Mouse (Mus musculus) kidney, adult 2 months (tissue): ENCODE data around the gene Dpy19l1. TPM values are rescaled to one million over a fixed set of nuclear protein-coding genes. Genes with fewer than 3 reads are reported as not detected.

ENCODE experiments used
- DNase-seq: peaks from one replicate; pipeline ENCODE4 v3.0.0; 2021
- H3K27ac ChIP-seq: fragments of 200-500 bp; 2 replicates; pipeline ENCODE4 v1.5.1; 2012; ENCODE audit warnings: low read depth, low read length, control low read depth, inconsistent platforms; ENCODE audit not compliant: insufficient read depth
- H3K27me3 ChIP-seq: fragments of 200-500 bp; replicated peaks from 2 replicates; pipeline ENCODE4 v1.6.1; 2012; ENCODE audit warnings: mild to moderate bottlenecking, moderate library complexity, low read length, inconsistent platforms; ENCODE audit not compliant: control insufficient read depth, insufficient read depth
- H3K36me3 ChIP-seq: fragments of 200-500 bp; 2 replicates; pipeline ENCODE4 v1.6.1; 2012; ENCODE audit warnings: mild to moderate bottlenecking, moderate library complexity, low read length, inconsistent platforms; ENCODE audit not compliant: control insufficient read depth, insufficient read depth
- H3K4me1 ChIP-seq: fragments of 200-500 bp; 2 replicates; pipeline ENCODE4 v1.6.1; 2011; ENCODE audit warnings: low read length; ENCODE audit not compliant: control insufficient read depth, insufficient read depth
- H3K4me3 ChIP-seq: fragments of 200-500 bp; 2 replicates; pipeline ENCODE4 v1.5.1; 2011; ENCODE audit warnings: mild to moderate bottlenecking, low read depth, low read length, control low read depth; ENCODE audit not compliant: insufficient read depth
- CTCF ChIP-seq: fragments of 200-500 bp; conservative IDR thresholded peaks from 2 replicates; pipeline ENCODE4 v1.5.1; 2011; ENCODE audit warnings: low read depth, mild to moderate bottlenecking, control low read depth, low read length, moderate library complexity, mixed read lengths; ENCODE audit not compliant: insufficient read depth, insufficient read length
- POLR2A ChIP-seq: fragments of 200-500 bp; IDR thresholded peaks from one replicate; pipeline ENCODE4 v1.6.1; 2011; ENCODE audit warnings: low read depth, low read length, control low read depth
- WGBS: fragments of 180-500 bp; shearing (Covaris S2); methylation state at CpG from one replicate; pipeline ENCODE4 v1.1.7; 2018; 5-methylcytosine and 5-hydroxymethylcytosine counted together
- polyA plus RNA-seq: library from polyadenylated mRNA; depleted of rRNA; stranded (reverse); fragments of >200 nt; gene quantifications from 2 replicates; pipeline ENCODE4 v1.2.3, GENCODE M21; 2012; rRNA removed

Dpy19l1 gene
- 4.3 and 5.5 TPM in 2 replicates for polyA plus RNA-seq

GRCm38 (mm10) chr9:24503067-24503857, at the start of gene Dpy19l1:
Gene Dpy19l1, minus strand, starts transcription at chr9:24503140.
- H3K4me3 ChIP-seq, result peak within 1 kb of the TSS; percentile 83
- peak within 1 kb of the TSS; percentile 39; the same call in 1 of the 2 replicates for H3K27ac ChIP-seq
- no peaks in the 10 kb centered on the region for H3K36me3 ChIP-seq
- TF ChIP-seq CTCF, result peak; percentile 27; the same call in 1 of the 2 replicates
- TF ChIP-seq POLR2A, result peak; percentile 39
- no peaks in the 10 kb centered on the region; the same call in 1 of the 2 replicates for H3K4me1 ChIP-seq
- DNase-seq, result peak; percentile 97
- H3K27me3 ChIP-seq, result no peaks in the 10 kb centered on the region
- under 1% methylated on average over 98 of the region's 99 CpGs for WGBS

GRCm38 (mm10) chr9:24538159-24538558, 35.2 kb upstream of the Dpy19l1 start:
- Histone ChIP-seq H3K4me3 (no peak overlapping the region), H3K27ac (no peak overlapping the region), H3K36me3 (no peaks in the 10 kb centered on the region), H3K27me3 (no peaks in the 10 kb centered on the region), H3K4me1 (no peaks in the 10 kb centered on the region)
- WGBS, result 44% methylated on average over 2 of the region's 2 CpGs
- no peak for DNase-seq
- TF ChIP-seq CTCF (no peak), POLR2A (no peak)

- Histone ChIP-seq H3K27ac (no peak overlapping the region), H3K4me3 (no peak overlapping the region), H3K36me3 (no peaks in the 10 kb centered on the region), H3K4me1 (no peaks in the 10 kb centered on the region), H3K27me3 (no peaks in the 10 kb centered on the region)
- 52% methylated on average over 10 of the region's 10 CpGs for WGBS
- TF ChIP-seq CTCF (peak; percentile 94), POLR2A (no peak)
- DNase-seq, result peak; percentile 61
These were observed 13.7 kb upstream of the Dpy19l1 start for GRCm38 (mm10) chr9:24516575-24517139.

GRCm38 (mm10) chr9:24514078-24514469, 11.1 kb upstream of the Dpy19l1 start:
- TF ChIP-seq POLR2A (no peak), CTCF (no peak)
- Histone ChIP-seq H3K27me3 (no peaks in the 10 kb centered on the region), H3K36me3 (no peaks in the 10 kb centered on the region), H3K4me3 (no peak overlapping the region), H3K27ac (no peak overlapping the region), H3K4me1 (no peaks in the 10 kb centered on the region)
- DNase-seq, result no peak
- WGBS, result 65% methylated on average over 5 of the region's 5 CpGs

- no peak for DNase-seq
- WGBS, result 74% methylated on average over 9 of the region's 9 CpGs
- Histone ChIP-seq H3K36me3 (no peaks in the 10 kb centered on the region), H3K4me3 (no peak overlapping the region), H3K27me3 (no peaks in the 10 kb centered on the region), H3K27ac (no peak overlapping the region), H3K4me1 (no peaks in the 10 kb centered on the region)
- TF ChIP-seq POLR2A (no peak), CTCF (no peak)
These were observed 10.5 kb upstream of the Dpy19l1 start for GRCm38 (mm10) chr9:24513290-24514077.

- Histone ChIP-seq H3K27me3 (no peaks in the 10 kb centered on the region), H3K36me3 (no peaks in the 10 kb centered on the region), H3K27ac (no peak overlapping the region), H3K4me3 (no peak overlapping the region), H3K4me1 (no peaks in the 10 kb centered on the region)
- DNase-seq, result no peak
- no peak for TF ChIP-seq CTCF
- no peak for TF ChIP-seq POLR2A
- 88% methylated on average over 5 of the region's 5 CpGs for WGBS
These were observed 9.2 kb upstream of the Dpy19l1 start for GRCm38 (mm10) chr9:24512121-24512539.
